Mouse (Mus musculus): Measurements from ENCODE around the gene Asb18. TPM values are rescaled to one million over a fixed set of nuclear protein-coding genes. Genes with fewer than 3 reads are reported as not detected.

Gene Asb18
- polyA plus RNA-seq, 1 experiment = not detected

DNA sequence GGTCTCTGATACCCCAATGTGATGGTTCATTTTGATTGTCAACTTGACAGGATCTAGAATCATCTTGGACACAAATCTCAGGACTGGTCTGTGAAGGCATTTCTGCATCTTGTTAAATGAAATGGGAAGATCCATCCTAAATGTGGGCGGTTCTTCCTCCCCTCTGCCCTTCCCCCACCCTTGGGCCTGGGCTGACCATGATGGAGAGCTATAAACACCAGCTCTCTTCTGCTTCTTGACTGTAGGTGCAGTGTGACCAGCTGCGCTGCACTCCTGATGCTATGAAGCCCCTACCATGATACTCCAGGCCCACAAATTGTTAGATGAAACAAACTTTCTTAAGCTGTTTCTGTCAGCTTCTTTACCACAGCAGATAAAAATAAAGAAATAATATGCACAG, 51.2 kb downstream of the Asb18 start:
- Histone ChIP-seq H3K4me1 (ENCODE audit: control insufficient read depth, insufficient read depth, insufficient read length, low read length) (no peaks in the 10 kb centered on the region), H3K36me3 (ENCODE audit: control insufficient read depth, insufficient read depth, low read length) (no peaks in the 10 kb centered on the region), H3K27me3 (ENCODE audit: control insufficient read depth, insufficient read depth, low read length) (peaks cover 6% of the 10 kb centered on the region; the same call in 1 of the 2 replicates), H3K4me3 (ENCODE audit: low read depth, low read length) (no peak overlapping the region), H3K27ac (ENCODE audit: insufficient read depth, low read depth, low read length) (no peak overlapping the region)
- WGBS = 98% methylated on average over 2 of the region's 2 CpGs
- TF ChIP-seq CTCF (IDR thresholded peaks at IDR 0.05; ENCODE audit: extremely low read depth, insufficient read length, insufficient replicate concordance, low read depth, low read length) (no peak), POLR2A (IDR thresholded peaks at IDR 0.05; ENCODE audit: low read depth, low read length) (no peak)

GRCm38 (mm10) chr1:89962092-89962491, 52.4 kb downstream of the Asb18 start:
- TF ChIP-seq CTCF (IDR thresholded peaks at IDR 0.05; ENCODE audit: extremely low read depth, insufficient read length, insufficient replicate concordance, low read depth, low read length) (no peak), POLR2A (IDR thresholded peaks at IDR 0.05; ENCODE audit: low read depth, low read length) (no peak)
- H3K27me3 ChIP-seq (ENCODE audit: control insufficient read depth, insufficient read depth, low read length) = no peaks in the 10 kb centered on the region; the same call in 1 of the 2 replicates
- no peaks in the 10 kb centered on the region for H3K4me1 ChIP-seq (ENCODE audit: control insufficient read depth, insufficient read depth, insufficient read length, low read length)
- H3K27ac ChIP-seq (ENCODE audit: insufficient read depth, low read depth, low read length) = no peak overlapping the region
- H3K36me3 ChIP-seq (ENCODE audit: control insufficient read depth, insufficient read depth, low read length) = no peaks in the 10 kb centered on the region
- H3K4me3 ChIP-seq (ENCODE audit: low read depth, low read length) = no peak overlapping the region
- WGBS = 40% methylated on average over 13 of the region's 13 CpGs

- Histone ChIP-seq H3K4me3 (ENCODE audit: low read depth, low read length) (no peak overlapping the region), H3K27ac (ENCODE audit: insufficient read depth, low read depth, low read length) (no peak overlapping the region), H3K27me3 (ENCODE audit: control insufficient read depth, insufficient read depth, low read length) (no peaks in the 10 kb centered on the region; the same call in 1 of the 2 replicates), H3K36me3 (ENCODE audit: control insufficient read depth, insufficient read depth, low read length) (no peaks in the 10 kb centered on the region), H3K4me1 (ENCODE audit: control insufficient read depth, insufficient read depth, insufficient read length, low read length) (no peaks in the 10 kb centered on the region)
- TF ChIP-seq CTCF (IDR thresholded peaks at IDR 0.05; ENCODE audit: extremely low read depth, insufficient read length, insufficient replicate concordance, low read depth, low read length) (no peak), POLR2A (IDR thresholded peaks at IDR 0.05; ENCODE audit: low read depth, low read length) (no peak)
- 69% methylated on average over 4 of the region's 4 CpGs for WGBS
Observed at GRCm38 (mm10) chr1:89959393-89959792, 55.1 kb downstream of the Asb18 start.

DNA sequence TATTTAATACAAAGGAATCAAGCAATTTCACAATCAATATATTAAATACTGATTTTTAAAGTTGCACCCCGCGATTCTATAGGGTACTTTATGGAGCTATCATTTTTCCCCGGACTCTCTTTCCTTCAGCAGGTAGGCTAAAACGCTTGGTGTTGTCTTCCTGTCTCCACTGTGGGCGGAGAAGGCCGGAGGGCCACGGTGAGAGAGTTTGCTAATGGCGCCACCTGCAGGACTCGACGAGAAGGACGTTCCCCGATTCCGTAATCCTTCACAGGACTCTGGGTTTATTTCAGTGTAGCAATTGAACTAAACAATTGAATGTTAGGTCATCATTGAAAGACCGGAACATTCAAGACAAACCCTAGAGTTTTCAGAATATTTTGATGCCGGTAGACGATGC, 71.3 kb downstream of the Asb18 start:
- TF ChIP-seq CTCF (IDR thresholded peaks at IDR 0.05; ENCODE audit: extremely low read depth, insufficient read length, insufficient replicate concordance, low read depth, low read length) (peak; percentile 94), POLR2A (IDR thresholded peaks at IDR 0.05; ENCODE audit: low read depth, low read length) (no peak)
- Histone ChIP-seq H3K4me1 (ENCODE audit: control insufficient read depth, insufficient read depth, insufficient read length, low read length) (peaks cover 3% of the 10 kb centered on the region), H3K27me3 (ENCODE audit: control insufficient read depth, insufficient read depth, low read length) (peaks cover 37% of the 10 kb centered on the region), H3K4me3 (ENCODE audit: low read depth, low read length) (no peak overlapping the region), H3K36me3 (ENCODE audit: control insufficient read depth, insufficient read depth, low read length) (no peaks in the 10 kb centered on the region), H3K27ac (ENCODE audit: insufficient read depth, low read depth, low read length) (no peak overlapping the region)
- WGBS = 3% methylated on average over 16 of the region's 16 CpGs

DNA sequence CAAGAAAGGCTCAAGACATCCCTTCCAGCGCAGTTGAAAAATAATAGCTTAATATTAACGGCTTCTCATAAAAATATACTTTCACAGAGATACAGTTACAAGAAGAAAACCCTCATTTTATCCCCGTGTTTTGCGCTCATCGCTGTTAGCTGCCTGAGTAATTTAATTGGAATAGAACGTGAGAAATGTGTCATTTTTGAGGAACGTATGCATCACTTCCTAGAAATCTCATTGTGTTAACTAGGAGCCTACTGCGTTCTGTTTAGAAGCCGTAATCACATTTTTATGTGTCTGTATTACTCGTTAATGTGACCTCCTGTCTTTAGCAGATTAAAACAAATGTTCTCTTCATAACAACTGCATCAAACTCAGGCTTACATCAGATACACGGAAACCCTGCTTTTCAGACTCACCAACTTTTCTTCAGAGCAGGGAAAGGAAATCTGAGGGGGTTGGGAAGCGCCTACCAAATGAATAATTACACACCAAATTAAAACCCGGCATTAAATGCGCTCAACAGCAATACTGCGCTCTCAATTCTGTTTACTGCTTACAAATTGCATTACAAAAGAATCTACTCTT, 72.0 kb downstream of the Asb18 start:
- TF ChIP-seq CTCF (IDR thresholded peaks at IDR 0.05; ENCODE audit: extremely low read depth, insufficient read length, insufficient replicate concordance, low read depth, low read length) (no peak), POLR2A (IDR thresholded peaks at IDR 0.05; ENCODE audit: low read depth, low read length) (no peak)
- 17% methylated on average over 15 of the region's 15 CpGs for WGBS
- peaks cover 3% of the 10 kb centered on the region for H3K4me1 ChIP-seq (ENCODE audit: control insufficient read depth, insufficient read depth, insufficient read length, low read length)
- H3K27me3 ChIP-seq (ENCODE audit: control insufficient read depth, insufficient read depth, low read length) = peaks cover 40% of the 10 kb centered on the region
- H3K4me3 ChIP-seq (ENCODE audit: low read depth, low read length) = no peak overlapping the region
- H3K27ac ChIP-seq (ENCODE audit: insufficient read depth, low read depth, low read length) = no peak overlapping the region
- H3K36me3 ChIP-seq (ENCODE audit: control insufficient read depth, insufficient read depth, low read length) = no peaks in the 10 kb centered on the region

- Histone ChIP-seq H3K27ac (ENCODE audit: insufficient read depth, low read depth, low read length) (no peak overlapping the region), H3K4me1 (ENCODE audit: control insufficient read depth, insufficient read depth, insufficient read length, low read length) (peaks cover 3% of the 10 kb centered on the region), H3K4me3 (ENCODE audit: low read depth, low read length) (peak overlapping the region; percentile 20; the same call in 1 of the 2 replicates), H3K36me3 (ENCODE audit: control insufficient read depth, insufficient read depth, low read length) (no peaks in the 10 kb centered on the region), H3K27me3 (ENCODE audit: control insufficient read depth, insufficient read depth, low read length) (peaks cover 44% of the 10 kb centered on the region)
- 4% methylated on average over 40 of the region's 40 CpGs for whole genome bisulfite sequencing
- TF ChIP-seq CTCF (IDR thresholded peaks at IDR 0.05; ENCODE audit: extremely low read depth, insufficient read length, insufficient replicate concordance, low read depth, low read length) (no peak), POLR2A (IDR thresholded peaks at IDR 0.05; ENCODE audit: low read depth, low read length) (no peak)
Observed at GRCm38 (mm10) chr1:89941701-89942381, 72.6 kb downstream of the Asb18 start.

DNA sequence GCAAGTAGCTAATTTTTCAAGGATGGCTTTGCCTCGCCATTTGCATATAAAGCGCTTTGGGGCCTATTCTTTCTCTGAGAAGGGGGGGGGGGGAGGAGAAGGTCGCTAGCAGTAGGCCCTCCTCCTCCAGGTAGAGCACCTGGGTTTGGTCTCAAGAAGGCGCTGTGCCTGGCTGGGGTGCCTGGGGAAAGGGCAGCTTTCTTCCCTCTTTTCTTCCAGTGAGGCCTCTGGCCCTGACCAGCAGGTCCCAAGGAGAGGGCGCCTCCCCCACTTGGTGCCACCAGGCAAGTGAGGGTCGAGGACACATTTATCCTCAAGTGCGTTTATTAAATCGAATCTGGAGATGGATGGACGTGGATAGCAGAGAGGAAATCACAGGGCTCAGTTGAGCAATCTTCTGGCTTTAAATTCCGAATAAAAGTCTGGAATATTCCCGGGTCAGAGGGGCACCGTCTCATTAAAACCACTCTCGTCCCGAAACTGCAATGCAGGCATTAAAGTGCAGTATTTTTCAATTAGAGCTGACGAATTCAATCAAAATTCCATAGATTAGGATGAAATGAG, 73.4 kb downstream of the Asb18 start:
- 28% methylated on average over 15 of the region's 15 CpGs for WGBS
- H3K4me3 ChIP-seq (ENCODE audit: low read depth, low read length) = no peak overlapping the region
- H3K27me3 ChIP-seq (ENCODE audit: control insufficient read depth, insufficient read depth, low read length) = peaks cover 52% of the 10 kb centered on the region
- TF ChIP-seq POLR2A (IDR thresholded peaks at IDR 0.05; ENCODE audit: low read depth, low read length) (no peak), CTCF (IDR thresholded peaks at IDR 0.05; ENCODE audit: extremely low read depth, insufficient read length, insufficient replicate concordance, low read depth, low read length) (no peak)
- no peak overlapping the region for H3K27ac ChIP-seq (ENCODE audit: insufficient read depth, low read depth, low read length)
- H3K4me1 ChIP-seq (ENCODE audit: control insufficient read depth, insufficient read depth, insufficient read length, low read length) = peaks cover 3% of the 10 kb centered on the region
- H3K36me3 ChIP-seq (ENCODE audit: control insufficient read depth, insufficient read depth, low read length) = no peaks in the 10 kb centered on the region
